Mouse (Mus musculus): ENCODE results near the gene Dus1l. TPM values are rescaled to one million over a fixed set of nuclear protein-coding genes. Genes with fewer than 3 reads are reported as not detected.
"Not testable (repeated sequence)": the region's sequence is repeated elsewhere in the genome, so short reads cannot be mapped to it uniquely, and the experiment has no call there.

Dus1l gene
- polyA plus RNA-seq, 1 experiment from 2014 or later: 55.7 TPM

DNA sequence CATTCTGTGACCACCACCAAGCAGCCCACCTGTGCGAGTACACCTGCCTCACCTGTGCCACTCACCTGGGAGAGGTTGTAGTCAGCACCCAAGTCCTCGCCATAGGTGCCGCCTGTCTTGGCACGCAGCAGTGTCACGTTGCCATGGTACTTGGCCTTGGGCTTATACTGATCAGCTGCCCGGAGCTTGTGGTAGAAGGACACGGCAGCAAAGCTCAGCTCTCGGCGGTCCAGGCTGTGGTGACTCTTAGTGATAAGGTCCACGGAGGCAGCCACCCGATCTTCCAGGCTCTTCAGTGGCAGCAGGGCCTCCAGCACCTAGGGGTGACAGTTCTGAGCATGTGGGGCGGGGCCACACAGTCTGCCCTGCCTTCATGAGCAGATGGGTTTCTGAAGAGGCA lies 11.8 kb upstream of the Dus1l start:
- Histone ChIP-seq H3K4me2 (replicated peaks) (no peak overlapping the region), H3K9ac (replicated peaks) (no peak overlapping the region), H3K27ac (no peak overlapping the region), H3K27me3 (no peaks in the 10 kb centered on the region), H3K9me3 (no peaks in the 10 kb centered on the region), H3K4me1 (replicated peaks) (no peaks in the 10 kb centered on the region), H3K36me3 (peaks cover 80% of the 10 kb centered on the region), H3K4me3 (replicated peaks) (no peak overlapping the region)
- whole genome bisulfite sequencing: 95% methylated on average over 12 of the region's 12 CpGs
- ATAC-seq: no peak

- Histone ChIP-seq H3K9me3 (no peaks in the 10 kb centered on the region), H3K36me3 (peaks cover 56% of the 10 kb centered on the region), H3K9ac (replicated peaks) (no peak overlapping the region), H3K4me2 (replicated peaks) (no peak overlapping the region), H3K27ac (no peak overlapping the region), H3K27me3 (no peaks in the 10 kb centered on the region), H3K4me3 (replicated peaks) (no peak overlapping the region), H3K4me1 (replicated peaks) (no peaks in the 10 kb centered on the region; the same call in 1 of the 2 replicates)
- 92% methylated on average over 7 of the region's 7 CpGs for WGBS
- ATAC-seq: no peak
Measured at GRCm38 (mm10) chr11:120805375-120806298, 9.4 kb upstream of the Dus1l start.

DNA sequence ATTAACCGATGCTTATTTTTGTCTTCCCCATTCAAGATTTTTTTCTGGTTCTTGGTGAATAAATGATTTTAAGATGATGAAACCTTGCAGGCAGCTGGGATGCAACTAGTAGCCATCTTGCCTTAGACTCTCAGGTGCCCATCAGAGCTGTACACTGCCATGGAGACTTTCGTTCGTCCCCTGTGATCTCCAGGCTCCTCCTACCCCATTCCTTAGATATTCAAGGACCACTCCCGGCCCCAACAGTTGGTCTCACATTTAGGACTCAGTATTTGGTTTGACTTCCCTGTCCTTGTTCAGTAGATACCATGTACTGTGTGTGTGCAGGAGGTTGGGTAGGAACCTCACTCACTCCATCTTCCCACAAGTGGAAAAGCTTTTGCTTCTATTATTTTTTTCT lies 8.6 kb upstream of the Dus1l start:
- H3K36me3 ChIP-seq: peaks cover 48% of the 10 kb centered on the region
- no peak overlapping the region for H3K4me3 ChIP-seq (replicated peaks)
- no peak for ATAC-seq
- H3K9me3 ChIP-seq: no peaks in the 10 kb centered on the region
- WGBS: 71% methylated on average over 4 of the region's 4 CpGs
- H3K4me2 ChIP-seq (replicated peaks): no peak overlapping the region
- H3K9ac ChIP-seq (replicated peaks): no peak overlapping the region
- no peaks in the 10 kb centered on the region for H3K27me3 ChIP-seq
- no peak overlapping the region for H3K27ac ChIP-seq
- H3K4me1 ChIP-seq (replicated peaks): peaks cover 4% of the 10 kb centered on the region; the same call in 1 of the 2 replicates

GRCm38 (mm10) chr11:120804274-120804673 lies 8.1 kb upstream of the Dus1l start:
- Histone ChIP-seq H3K4me3 (replicated peaks) (no peak overlapping the region), H3K9me3 (no peaks in the 10 kb centered on the region), H3K36me3 (peaks cover 43% of the 10 kb centered on the region), H3K4me1 (replicated peaks) (peaks cover 4% of the 10 kb centered on the region; the same call in 1 of the 2 replicates), H3K27me3 (no peaks in the 10 kb centered on the region), H3K9ac (replicated peaks) (no peak overlapping the region), H3K27ac (no peak overlapping the region), H3K4me2 (replicated peaks) (no peak overlapping the region)
- no peak for ATAC-seq
- 78% methylated on average over 7 of the region's 7 CpGs for WGBS

GRCm38 (mm10) chr11:120800061-120800904 lies 4.1 kb upstream of the Dus1l start:
- 0 out of 2 replicates have a peak overlapping the region, but pooled peaks have one; percentile 13 for H3K4me2 ChIP-seq (replicated peaks)
- no peak overlapping the region for H3K4me3 ChIP-seq (replicated peaks)
- peak overlapping the region; percentile 20; the same call in 1 of the 2 replicates for H3K27ac ChIP-seq

DNA sequence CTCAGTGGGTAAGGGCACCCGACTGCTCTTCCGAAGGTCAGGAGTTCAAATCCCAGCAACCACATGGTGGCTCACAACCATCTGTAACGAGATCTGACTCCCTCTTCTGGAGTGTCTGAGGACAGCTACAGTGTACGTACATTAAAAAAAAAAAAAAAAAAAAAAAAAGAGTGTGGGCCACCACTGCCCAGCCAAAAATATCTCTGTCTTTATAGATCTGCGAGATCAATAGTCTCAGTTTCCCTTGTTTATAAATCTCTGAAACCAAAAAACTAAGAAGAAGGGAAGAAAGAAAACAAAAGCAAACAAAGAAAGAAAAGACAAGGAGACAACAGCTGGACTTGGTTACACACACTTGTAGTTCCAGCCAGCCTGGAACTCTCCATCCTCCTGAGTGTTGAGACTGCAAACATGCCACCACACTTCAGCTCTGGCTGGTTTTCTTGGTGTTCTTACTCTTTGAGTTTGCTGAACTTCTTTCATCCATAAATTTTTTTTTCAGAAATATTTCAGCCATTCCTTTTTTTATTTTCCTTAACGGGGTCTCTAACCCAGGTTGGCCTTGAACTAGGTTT lies 3.2 kb upstream of the Dus1l start:
- no peaks in the 10 kb centered on the region for H3K9me3 ChIP-seq
- H3K27ac ChIP-seq: no peak overlapping the region
- 78% methylated on average over 6 of the region's 6 CpGs for WGBS

More at GRCm38 (mm10) chr11:120800061-120800904, 4.1 kb upstream of the Dus1l start:
- Histone ChIP-seq H3K27me3 (no peaks in the 10 kb centered on the region), H3K9me3 (no peaks in the 10 kb centered on the region), H3K36me3 (peaks cover 3% of the 10 kb centered on the region), H3K4me1 (replicated peaks) (peaks cover 16% of the 10 kb centered on the region), H3K9ac (replicated peaks) (no peak overlapping the region)
- WGBS: 16% methylated on average over 10 of the region's 10 CpGs
- peak; percentile 41 for ATAC-seq

GRCm38 (mm10) chr11:120798244-120798643 lies 2.0 kb upstream of the Dus1l start:
- no peak overlapping the region for H3K4me3 ChIP-seq (replicated peaks)
- H3K27me3 ChIP-seq: no peaks in the 10 kb centered on the region
- H3K4me1 ChIP-seq (replicated peaks): peaks cover 26% of the 10 kb centered on the region
- no peaks in the 10 kb centered on the region for H3K9me3 ChIP-seq
- no peak overlapping the region for H3K9ac ChIP-seq (replicated peaks)
- ATAC-seq: no peak
- peaks cover 8% of the 10 kb centered on the region for H3K36me3 ChIP-seq
- WGBS: 89% methylated on average over 3 of the region's 3 CpGs
- H3K4me2 ChIP-seq (replicated peaks): no peak overlapping the region
- H3K27ac ChIP-seq: no peak overlapping the region

More for the DNA sequence above, 3.2 kb upstream of the Dus1l start:
- ATAC-seq: no peak
- H3K4me1 ChIP-seq (replicated peaks): peaks cover 24% of the 10 kb centered on the region
- H3K9ac ChIP-seq (replicated peaks): no peak overlapping the region
- no peaks in the 10 kb centered on the region for H3K36me3 ChIP-seq
- H3K4me3 ChIP-seq (replicated peaks): no peak overlapping the region
- H3K27me3 ChIP-seq: no peaks in the 10 kb centered on the region
- H3K4me2 ChIP-seq (replicated peaks): no peak overlapping the region

GRCm38 (mm10) chr11:120796614-120796946 lies 377 bp upstream of the Dus1l start:
- peak overlapping the region; percentile 29 for H3K4me2 ChIP-seq (replicated peaks)
- no peaks in the 10 kb centered on the region for H3K27me3 ChIP-seq
- no peak for ATAC-seq
- H3K4me3 ChIP-seq (replicated peaks): 0 out of 2 replicates have a peak overlapping the region, but pooled peaks have one; percentile 2
- peaks cover 25% of the 10 kb centered on the region for H3K36me3 ChIP-seq
- H3K9ac ChIP-seq (replicated peaks): no peak overlapping the region
- 23% methylated on average over 8 of the region's 8 CpGs for WGBS
- no peaks in the 10 kb centered on the region for H3K9me3 ChIP-seq
- H3K4me1 ChIP-seq (replicated peaks): peaks cover 26% of the 10 kb centered on the region
- H3K27ac ChIP-seq: peak overlapping the region; percentile 78

GRCm38 (mm10) chr11:120792652-120793051 lies 3.6 kb downstream of the Dus1l start:
- Histone ChIP-seq H3K36me3 (peaks cover 62% of the 10 kb centered on the region), H3K27me3 (no peaks in the 10 kb centered on the region), H3K9ac (replicated peaks) (no peak overlapping the region), H3K9me3 (no peaks in the 10 kb centered on the region), H3K4me2 (replicated peaks) (no peak overlapping the region), H3K27ac (no peak overlapping the region), H3K4me3 (replicated peaks) (no peak overlapping the region), H3K4me1 (replicated peaks) (peaks cover 22% of the 10 kb centered on the region)
- 93% methylated on average over 9 of the region's 9 CpGs for WGBS
- ATAC-seq: no peak

- Histone ChIP-seq H3K4me3 (replicated peaks) (no peak overlapping the region), H3K27ac (no peak overlapping the region), H3K9me3 (no peaks in the 10 kb centered on the region), H3K4me1 (replicated peaks) (peaks cover 18% of the 10 kb centered on the region), H3K9ac (replicated peaks) (no peak overlapping the region), H3K36me3 (peaks cover 83% of the 10 kb centered on the region), H3K27me3 (no peaks in the 10 kb centered on the region), H3K4me2 (replicated peaks) (no peak overlapping the region)
- WGBS: 88% methylated on average over 3 of the region's 3 CpGs
- no peak for ATAC-seq
Measured at GRCm38 (mm10) chr11:120789810-120790209, 6.4 kb downstream of the Dus1l start.

- WGBS: 89% methylated on average over 4 of the region's 4 CpGs
- no peak overlapping the region for H3K4me2 ChIP-seq (replicated peaks)
- no peak overlapping the region for H3K27ac ChIP-seq
- no peaks in the 10 kb centered on the region for H3K9me3 ChIP-seq
- H3K4me3 ChIP-seq (replicated peaks): no peak overlapping the region
- H3K4me1 ChIP-seq (replicated peaks): peaks cover 16% of the 10 kb centered on the region
- H3K36me3 ChIP-seq: peaks cover 83% of the 10 kb centered on the region
- no peak for ATAC-seq
- H3K27me3 ChIP-seq: no peaks in the 10 kb centered on the region
- H3K9ac ChIP-seq (replicated peaks): no peak overlapping the region
Measured at GRCm38 (mm10) chr11:120789355-120789754, 6.8 kb downstream of the Dus1l start.

- peaks cover 76% of the 10 kb centered on the region for H3K36me3 ChIP-seq
- H3K4me3 ChIP-seq (replicated peaks); H3K27me3 ChIP-seq; H3K4me2 ChIP-seq (replicated peaks); H3K9me3 ChIP-seq; ATAC-seq; H3K9ac ChIP-seq (replicated peaks); H3K27ac ChIP-seq: not testable (repeated sequence)
- 89% methylated on average over 10 of the region's 10 CpGs for WGBS
- peaks cover 17% of the 10 kb centered on the region for H3K4me1 ChIP-seq (replicated peaks)
Measured at GRCm38 (mm10) chr11:120788460-120788859, 7.7 kb downstream of the Dus1l start.

Measured in midbrain, embryonic 13.5 days (tissue).